Mouse (Mus musculus) liver, embryonic 14.5 days (tissue): ENCODE measurements around the gene Gkn3.

ENCODE experiments used
- CTCF ChIP-seq: IDR thresholded peaks from 2 replicates; pipeline ENCODE4 v1.5.1; 2016; ENCODE audit warnings: antibody characterized with exemption, low read depth, control low read depth
- EP300 ChIP-seq: IDR thresholded peaks from 2 replicates; pipeline ENCODE4 v1.6.1; 2016; ENCODE audit warnings: antibody characterized with exemption, low read depth

- no peak for TF ChIP-seq CTCF
- TF ChIP-seq EP300, result peak; percentile 22; the same call in 1 of the 2 replicates
These were observed 787 bp upstream of the Gkn3 start for GRCm38 (mm10) chr6:87389455-87389989.
